Mouse (Mus musculus) kidney, postnatal 14 days (tissue): ENCODE measurements around the gene Fbln2.
"Not testable (repeated sequence)": the region's sequence is repeated elsewhere in the genome, so short reads cannot be mapped to it uniquely, and the experiment has no call there.

Experiments used
- DNase-seq: peaks from one replicate; pipeline ENCODE4 v3.0.0; 2022; ENCODE audit warnings: mixed read lengths

Gene Fbln2

GRCm38 (mm10) chr6:91212155-91212554 is at the start of gene Fbln2:
Gene Fbln2 (plus strand): TSS chr6:91212455.
- not testable (repeated sequence) for DNase-seq

GRCm38 (mm10) chr6:91163195-91163911 is 48.9 kb upstream of the Fbln2 start:
- DNase-seq: no peak

GRCm38 (mm10) chr6:91164584-91164983 is 47.7 kb upstream of the Fbln2 start:
- DNase-seq: no peak

GRCm38 (mm10) chr6:91165210-91165609 is 47.0 kb upstream of the Fbln2 start:
- DNase-seq: peak; percentile 78

- DNase-seq: no peak
These were observed 44.4 kb upstream of the Fbln2 start for GRCm38 (mm10) chr6:91167828-91168227.

GRCm38 (mm10) chr6:91169129-91169528 is 43.1 kb upstream of the Fbln2 start:
- DNase-seq: no peak

- DNase-seq: no peak
These were observed 40.8 kb upstream of the Fbln2 start for GRCm38 (mm10) chr6:91171396-91171895.

- DNase-seq: no peak
These were observed 39.9 kb upstream of the Fbln2 start for GRCm38 (mm10) chr6:91172381-91172780.

- DNase-seq: peak; percentile 57
These were observed 38.9 kb upstream of the Fbln2 start for GRCm38 (mm10) chr6:91173221-91173880.

- no peak for DNase-seq
These were observed 38.0 kb upstream of the Fbln2 start for GRCm38 (mm10) chr6:91174211-91174610.

GRCm38 (mm10) chr6:91180767-91181171 is 31.5 kb upstream of the Fbln2 start:
- no peak for DNase-seq

- DNase-seq: peak; percentile 78
These were observed 30.9 kb upstream of the Fbln2 start for GRCm38 (mm10) chr6:91181320-91181719.

- no peak for DNase-seq
These were observed 30.2 kb upstream of the Fbln2 start for GRCm38 (mm10) chr6:91182075-91182490.

GRCm38 (mm10) chr6:91183041-91183440 is 29.2 kb upstream of the Fbln2 start:
- DNase-seq: no peak

GRCm38 (mm10) chr6:91183980-91184379 is 28.3 kb upstream of the Fbln2 start:
- peak; percentile 38 for DNase-seq

GRCm38 (mm10) chr6:91184776-91185175 is 27.5 kb upstream of the Fbln2 start:
- no peak for DNase-seq

- DNase-seq: no peak
These were observed 26.8 kb upstream of the Fbln2 start for GRCm38 (mm10) chr6:91185502-91185901.

GRCm38 (mm10) chr6:91186161-91186931 is 25.9 kb upstream of the Fbln2 start:
- no peak for DNase-seq

- no peak for DNase-seq
These were observed 25.3 kb upstream of the Fbln2 start for GRCm38 (mm10) chr6:91186934-91187333.

GRCm38 (mm10) chr6:91187871-91188270 is 24.4 kb upstream of the Fbln2 start:
- DNase-seq: no peak

- DNase-seq: no peak
These were observed 22.3 kb upstream of the Fbln2 start for GRCm38 (mm10) chr6:91189971-91190370.

GRCm38 (mm10) chr6:91191465-91191864 is 20.8 kb upstream of the Fbln2 start:
- DNase-seq: no peak

- no peak for DNase-seq
These were observed 19.8 kb upstream of the Fbln2 start for GRCm38 (mm10) chr6:91192421-91192820.
